Mouse (Mus musculus): ENCODE data around the gene Pth2.
A peak's percentile ranks its signal among the peaks of the same experiment; 100 is the strongest.

Gene Pth2

DNA sequence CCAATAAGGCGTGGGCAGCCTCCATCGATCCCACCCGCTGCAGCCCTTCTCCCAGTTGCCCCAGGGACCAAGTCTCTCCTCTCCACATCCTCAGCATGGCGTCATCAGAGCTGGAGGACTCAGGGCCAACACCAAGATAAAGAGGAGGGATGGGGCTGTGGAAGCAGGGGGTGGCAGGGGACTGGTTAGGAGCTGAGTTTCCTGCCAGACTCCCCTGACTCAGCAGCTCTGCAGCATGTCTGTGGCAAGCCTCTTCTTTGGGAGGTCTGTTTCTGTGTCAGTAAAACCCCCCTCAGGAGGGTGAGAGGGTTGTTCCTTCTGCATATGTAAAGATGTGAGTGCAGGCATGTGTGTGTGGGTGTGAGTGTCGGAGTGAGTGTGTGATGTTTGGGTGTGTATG is 16.2 kb downstream of the Pth2 start:
- DNase-seq (ENCODE audit: low spot score in 2 of 2): no peak

DNA sequence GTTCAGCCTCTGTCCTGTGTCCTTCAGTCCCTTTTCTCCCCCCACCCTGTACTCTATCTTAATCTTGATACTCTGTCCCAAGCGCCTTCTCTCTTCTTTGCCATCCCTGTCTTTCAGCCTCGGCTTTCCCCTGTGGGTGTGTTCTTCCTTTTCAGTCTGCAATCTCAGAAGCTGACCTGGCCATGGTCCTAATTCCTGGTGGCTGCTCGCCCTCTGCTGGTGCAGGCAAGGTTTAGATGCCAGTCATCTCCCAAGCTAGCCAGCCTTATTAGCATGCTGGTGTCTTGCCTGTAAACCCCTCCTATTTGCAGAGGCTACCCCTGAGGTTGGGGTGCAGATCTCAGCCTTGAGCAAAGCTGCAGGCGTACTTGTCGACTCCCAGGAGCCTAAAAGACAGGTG is 17.6 kb downstream of the Pth2 start:
- DNase-seq (ENCODE audit: low spot score in 2 of 2): peak; percentile 44 to 53

DNA sequence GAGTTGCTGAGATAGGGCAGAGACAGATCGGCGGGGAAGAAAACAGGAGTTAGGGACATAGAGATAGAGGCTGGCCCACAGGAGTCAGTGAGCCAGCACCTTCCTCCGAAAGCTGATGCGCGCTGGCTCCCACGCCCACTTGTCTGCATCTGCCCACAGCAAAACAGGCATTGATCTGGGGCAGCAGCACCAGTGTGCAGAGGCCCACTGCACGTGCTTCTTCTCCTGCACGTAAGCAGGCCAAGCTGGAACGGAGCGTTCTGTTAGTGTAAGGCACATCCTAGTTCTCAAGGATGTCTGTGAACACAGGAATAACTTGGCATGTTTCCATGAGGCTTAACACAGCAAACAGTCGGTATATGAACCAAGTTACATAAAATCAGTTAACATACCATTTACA is 18.2 kb downstream of the Pth2 start:
- DNase-seq (ENCODE audit: low spot score in 2 of 2): no peak

DNA sequence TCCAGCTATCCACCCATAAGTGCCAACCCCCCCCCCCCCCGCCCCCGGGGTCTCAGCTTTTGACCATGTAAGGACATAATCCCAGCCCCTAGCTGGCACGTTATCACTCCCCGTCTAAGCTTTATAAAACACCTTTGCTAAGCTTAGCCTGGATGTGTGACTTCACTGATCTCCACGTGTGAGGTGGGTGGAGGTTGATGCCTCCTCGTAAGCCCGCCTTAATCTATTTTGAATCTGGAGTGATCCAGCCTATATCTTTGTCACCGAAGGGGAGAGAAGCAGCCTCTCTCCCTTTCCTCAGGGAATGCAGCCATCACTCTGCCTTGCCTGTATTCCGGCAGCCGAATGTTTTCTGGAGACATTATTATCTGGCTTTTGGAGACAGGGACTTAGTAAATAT is 21.9 kb downstream of the Pth2 start:
- no peak for DNase-seq (ENCODE audit: low spot score in 2 of 2)

DNA sequence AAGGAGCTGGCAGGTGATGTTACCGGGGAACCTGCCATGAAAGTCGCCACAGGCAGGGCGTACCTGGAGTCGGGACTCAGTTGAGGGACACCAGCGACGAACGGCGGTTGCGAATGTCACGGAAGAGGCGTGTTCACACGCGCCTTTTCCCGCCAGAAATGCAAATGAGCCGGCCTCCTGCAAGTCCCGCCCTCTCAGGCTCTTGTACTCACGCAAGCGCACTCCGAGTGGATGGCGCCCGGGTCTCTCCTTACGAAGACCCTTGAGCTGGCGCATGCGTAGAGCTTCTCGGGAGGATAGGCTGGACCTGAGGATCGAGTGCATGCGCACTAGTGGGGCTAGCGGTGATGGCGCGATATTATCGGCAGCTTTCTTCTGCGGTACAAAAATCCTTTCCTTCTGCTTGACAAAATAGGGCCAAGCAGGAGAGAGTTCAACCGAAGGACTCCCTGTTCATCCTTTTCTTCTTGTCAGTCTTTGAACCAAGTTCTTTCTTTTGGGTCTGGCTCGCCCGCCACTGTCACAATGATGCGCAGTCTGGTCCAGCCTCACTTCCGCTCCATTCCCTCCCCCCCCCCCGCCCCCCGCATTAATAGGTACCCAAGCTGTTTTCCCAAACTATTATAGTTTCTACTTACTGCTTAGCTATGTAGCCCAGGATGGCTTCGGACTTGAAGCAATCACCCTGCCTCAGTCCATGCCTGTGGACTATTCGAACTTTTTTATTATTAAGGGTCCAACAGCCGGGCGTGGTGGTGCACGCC is 23.8 kb downstream of the Pth2 start, which contains the start of gene Ccdc155:
Gene Ccdc155, minus strand, starts transcription at position 513 of the 764 bp plus-strand sequence.
- peak; percentile 86 to 89 for DNase-seq (ENCODE audit: low spot score in 2 of 2)

DNA sequence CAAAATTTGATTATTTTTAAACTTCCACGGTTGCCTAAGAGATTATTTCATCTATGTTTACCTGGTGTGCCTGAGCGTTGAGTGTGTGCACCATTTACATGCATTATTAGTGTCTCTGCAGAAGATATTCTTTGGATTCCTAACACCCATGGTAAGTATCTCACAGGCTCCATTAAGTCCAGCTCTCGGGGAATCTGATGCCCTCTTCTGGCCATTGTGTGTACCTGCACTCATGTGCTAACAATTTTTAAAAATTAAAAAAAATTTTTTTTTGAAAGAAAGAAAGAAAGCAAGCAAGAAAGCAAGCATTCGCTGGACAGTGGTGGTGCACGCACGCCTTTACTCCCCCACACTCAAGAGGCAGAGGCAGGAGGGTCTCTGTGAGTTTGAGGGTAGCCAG is 27.5 kb downstream of the Pth2 start:
- DNase-seq (ENCODE audit: low spot score in 2 of 2): no peak

DNA sequence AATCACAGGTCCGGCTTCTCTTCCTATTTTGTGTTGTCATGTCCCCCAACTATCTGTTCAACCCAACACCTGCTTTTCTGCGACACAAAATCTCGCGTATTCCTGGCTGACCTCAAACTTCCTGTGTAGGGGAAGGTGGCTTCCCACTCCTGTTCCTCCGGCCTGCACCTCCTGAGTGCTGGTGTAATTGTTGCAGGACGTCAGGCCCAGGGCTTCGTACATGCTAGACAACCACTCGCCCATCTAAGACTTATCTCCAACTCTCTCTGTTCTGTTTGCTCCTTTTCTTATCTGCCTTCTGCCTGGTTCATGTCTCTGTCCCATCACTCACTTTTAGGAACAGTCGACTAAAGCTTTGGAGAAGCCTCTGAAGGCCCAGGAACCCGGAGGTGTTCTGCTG is 30.3 kb downstream of the Pth2 start:
- DNase-seq (ENCODE audit: low spot score in 2 of 2): no peak

DNA sequence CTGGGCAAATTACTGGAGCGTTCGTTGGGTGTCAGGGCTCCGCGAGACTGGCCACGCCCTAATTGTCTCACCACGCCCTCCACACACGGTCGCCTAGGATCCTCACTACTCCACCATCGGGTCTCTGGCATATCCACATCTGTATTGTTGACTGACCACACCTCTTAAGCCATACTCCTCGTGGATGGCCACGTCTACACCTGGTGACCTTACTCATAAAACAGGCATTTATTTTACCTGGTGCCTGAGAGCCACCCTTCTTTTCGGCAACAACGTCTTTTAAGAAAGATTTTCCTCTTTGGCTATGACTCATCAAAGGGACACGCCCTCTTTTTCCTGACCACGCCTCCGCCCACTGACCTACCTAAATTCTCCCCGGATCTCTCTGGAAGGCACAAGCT is 31.1 kb downstream of the Pth2 start, which contains the start of gene Dkkl1:
Gene Dkkl1, minus strand, starts transcription at position 297 of the 401 bp plus-strand sequence.
- DNase-seq (ENCODE audit: low spot score in 2 of 2): no peak

DNA sequence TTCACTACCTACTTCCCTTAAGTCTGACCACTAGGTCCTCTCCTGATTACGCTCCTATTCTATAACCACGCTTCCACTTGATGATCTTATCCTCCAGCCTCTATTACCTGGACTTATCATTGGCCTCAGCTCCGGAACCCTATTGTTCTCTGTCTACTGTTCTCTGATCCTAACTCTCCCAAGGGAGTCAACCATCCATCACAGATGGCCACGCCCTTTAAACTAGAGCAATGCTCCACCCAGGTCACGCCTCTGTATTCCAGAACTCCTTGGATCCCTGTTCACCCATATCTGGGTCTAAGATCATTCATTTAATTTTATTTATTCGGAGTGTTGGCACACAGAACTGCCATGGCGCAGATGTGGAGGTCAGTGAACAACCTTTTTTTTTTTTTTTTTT is 31.6 kb downstream of the Pth2 start:
- DNase-seq (ENCODE audit: low spot score in 2 of 2): no peak

DNA sequence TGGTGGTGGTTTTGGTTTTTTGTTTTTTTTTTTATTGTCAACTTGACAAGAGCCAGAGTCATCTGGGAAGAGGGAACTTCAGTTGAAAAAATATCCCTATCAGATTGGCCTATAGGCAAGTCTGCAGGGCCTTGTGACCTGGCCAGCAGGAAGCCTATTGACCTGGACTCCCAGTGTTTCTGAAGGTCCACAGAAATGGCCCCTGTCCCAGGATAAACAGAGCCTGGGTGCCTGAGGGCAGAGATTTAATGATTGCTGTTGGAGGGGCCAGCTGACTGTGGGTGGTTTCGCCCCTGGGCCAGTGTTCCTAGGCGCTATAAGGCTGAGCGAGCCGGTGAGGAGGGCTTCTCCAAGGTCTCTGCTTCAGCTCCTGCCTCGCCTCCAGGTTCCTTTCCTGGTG is 32.9 kb downstream of the Pth2 start:
- DNase-seq (ENCODE audit: low spot score in 2 of 2): no peak

DNA sequence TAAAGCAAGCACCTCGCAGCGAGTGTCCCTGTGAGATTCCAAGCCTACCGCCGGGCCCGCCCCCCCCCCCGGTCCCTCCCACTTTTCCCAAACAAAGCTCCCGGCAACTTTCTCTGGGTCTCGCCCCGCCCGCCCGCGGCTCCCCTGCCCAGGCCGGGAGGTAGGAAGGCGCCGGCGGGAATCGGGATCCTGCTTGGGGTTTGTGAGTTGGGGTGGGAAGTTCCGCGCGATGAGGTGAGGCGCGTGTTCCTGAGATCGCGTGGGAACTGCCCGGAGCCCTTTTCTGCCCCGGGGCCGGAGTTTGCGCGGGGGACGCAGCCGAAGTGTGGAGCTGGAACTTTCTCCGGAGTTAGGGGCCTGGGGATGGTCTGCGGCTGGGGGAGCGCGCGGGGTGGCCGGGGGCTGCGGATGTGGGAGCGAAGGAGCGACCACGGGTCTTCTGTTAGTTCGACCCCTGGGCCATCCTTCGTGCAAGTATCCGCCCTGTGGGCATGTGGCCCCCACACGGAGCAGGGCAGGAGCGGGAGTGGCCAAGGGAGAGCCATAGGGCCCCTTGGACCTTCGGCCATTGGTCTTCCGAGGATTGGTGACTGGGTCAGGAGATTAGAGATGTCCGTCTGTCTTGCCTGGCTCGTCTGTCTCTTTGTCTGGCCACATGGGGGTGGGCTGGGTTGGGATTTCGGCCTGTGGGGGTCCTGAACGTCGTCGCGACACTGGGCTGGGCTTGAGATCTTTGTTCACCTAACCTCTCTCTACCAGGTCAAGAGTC is 35.1 kb downstream of the Pth2 start, which contains the start of gene Tead2:
Gene Tead2, plus strand, starts transcription at position 81 of the 769 bp plus-strand sequence.
- no peak for DNase-seq (ENCODE audit: low spot score in 2 of 2)

DNA sequence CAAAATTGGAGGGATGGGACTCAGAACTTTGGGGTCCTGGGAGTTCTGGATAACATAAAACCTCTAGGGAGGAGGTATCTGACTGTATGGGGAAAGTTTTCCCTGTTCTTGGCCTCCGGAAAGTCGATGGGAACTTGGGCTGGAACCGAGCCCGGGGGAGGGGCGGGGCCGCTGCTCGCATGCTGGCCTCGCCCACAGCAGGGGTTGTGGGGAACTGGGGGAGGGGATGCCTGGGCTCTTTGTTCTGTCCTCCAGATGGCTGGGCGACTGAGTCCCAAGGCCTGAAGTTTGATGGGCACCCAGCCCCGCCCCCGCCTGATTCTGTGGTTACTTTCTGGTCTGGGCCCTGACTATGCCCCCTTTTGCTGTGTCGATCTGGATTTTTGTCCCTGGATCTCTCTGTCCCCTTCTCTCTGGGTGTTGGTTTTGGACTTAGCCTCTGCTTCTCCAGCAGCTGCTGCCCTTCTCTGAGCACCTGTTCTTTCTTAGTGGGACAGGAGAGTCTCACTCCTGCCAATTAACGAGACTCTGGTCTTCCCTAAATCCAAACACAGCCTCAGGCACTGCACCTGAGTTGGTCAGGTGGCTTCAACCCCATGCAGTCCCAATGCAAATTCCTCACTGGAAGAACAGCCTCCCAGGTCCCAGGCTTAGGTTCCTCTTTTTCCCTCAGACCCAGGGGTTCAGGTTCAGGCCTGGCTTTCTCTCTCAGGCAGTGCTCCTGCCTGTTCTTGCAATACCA is 35.8 kb downstream of the Pth2 start:
- DNase-seq (ENCODE audit: low spot score in 2 of 2): no peak

DNA sequence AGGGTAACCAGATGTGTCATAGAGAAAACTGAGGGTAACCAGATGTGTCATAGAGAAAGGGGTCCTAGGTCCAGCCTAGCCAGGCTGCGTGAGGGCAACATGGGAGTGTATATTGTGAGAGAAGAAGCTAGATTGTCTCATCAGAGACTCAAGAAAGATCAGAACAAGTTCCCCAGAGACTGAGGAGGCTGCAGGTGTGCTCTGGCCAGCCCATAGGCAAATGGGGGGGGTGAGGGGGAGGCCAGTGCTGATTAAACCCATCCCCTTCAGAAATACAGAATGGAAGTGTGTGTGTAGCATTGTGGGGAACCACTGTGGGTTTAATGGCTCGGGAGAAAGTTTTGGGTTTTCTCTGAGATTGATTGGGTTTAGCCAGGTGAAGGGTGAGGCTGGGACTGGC is 40.9 kb downstream of the Pth2 start:
- no peak for DNase-seq (ENCODE audit: low spot score in 2 of 2)

DNA sequence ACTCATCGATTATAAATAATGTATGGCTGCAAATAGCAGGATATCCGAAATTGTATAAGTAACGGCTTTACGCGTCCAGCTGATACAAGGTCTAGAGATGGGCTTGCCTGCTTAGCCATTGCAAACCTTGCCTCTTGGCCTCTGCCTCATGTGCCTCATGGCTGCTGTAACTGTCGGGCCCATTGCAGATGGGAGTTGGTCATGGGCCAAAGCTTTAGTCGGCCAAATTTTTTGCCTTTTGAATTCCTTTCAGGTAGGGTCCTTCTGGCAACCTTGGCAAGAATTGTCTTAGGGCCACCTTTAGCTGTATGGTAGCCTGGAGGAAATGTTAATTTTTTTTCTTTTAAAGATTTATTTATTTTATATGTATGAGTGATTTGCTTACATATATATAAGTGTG is 44.0 kb downstream of the Pth2 start:
- DNase-seq (ENCODE audit: low spot score in 2 of 2): no peak

DNA sequence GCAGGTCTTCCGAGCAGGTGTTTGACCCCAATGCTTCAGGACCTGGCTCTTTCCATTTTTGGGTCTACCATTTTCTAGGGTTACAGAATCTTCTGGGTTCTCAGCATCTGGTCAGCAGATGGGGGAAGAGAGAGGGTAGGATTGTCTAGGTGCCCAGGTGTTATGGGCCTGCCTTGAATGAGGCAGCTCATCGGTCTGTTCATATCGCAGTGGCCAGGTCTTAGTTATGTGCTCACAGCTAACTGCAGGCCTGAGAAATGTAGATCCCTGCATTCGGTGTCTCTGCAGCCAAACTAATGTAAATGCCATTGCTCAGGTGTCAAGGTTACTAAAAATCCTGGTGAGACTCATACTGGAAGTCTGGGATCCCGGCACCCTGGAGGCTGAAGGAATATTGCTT is 45.6 kb downstream of the Pth2 start:
- no peak for DNase-seq (ENCODE audit: low spot score in 2 of 2)

DNA sequence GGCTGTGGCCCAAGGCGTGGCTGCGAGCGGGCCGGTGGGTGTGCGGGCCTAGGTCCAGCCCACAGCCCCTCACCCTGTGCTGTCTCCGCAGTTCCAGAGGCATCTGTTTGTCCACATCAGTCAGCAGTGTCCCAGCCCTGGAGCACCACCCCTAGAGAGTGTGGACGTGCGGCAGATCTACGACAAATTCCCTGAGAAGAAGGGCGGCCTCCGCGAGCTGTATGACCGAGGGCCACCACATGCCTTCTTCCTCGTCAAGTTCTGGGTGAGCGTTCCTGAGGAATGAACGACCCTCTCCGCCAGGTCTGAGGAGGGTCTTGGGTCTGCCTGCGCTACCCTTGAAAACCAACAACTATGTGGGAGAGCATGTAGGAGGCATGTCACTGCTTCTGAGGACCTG is 47.8 kb downstream of the Pth2 start:
- DNase-seq (ENCODE audit: low spot score in 2 of 2): no peak

DNA sequence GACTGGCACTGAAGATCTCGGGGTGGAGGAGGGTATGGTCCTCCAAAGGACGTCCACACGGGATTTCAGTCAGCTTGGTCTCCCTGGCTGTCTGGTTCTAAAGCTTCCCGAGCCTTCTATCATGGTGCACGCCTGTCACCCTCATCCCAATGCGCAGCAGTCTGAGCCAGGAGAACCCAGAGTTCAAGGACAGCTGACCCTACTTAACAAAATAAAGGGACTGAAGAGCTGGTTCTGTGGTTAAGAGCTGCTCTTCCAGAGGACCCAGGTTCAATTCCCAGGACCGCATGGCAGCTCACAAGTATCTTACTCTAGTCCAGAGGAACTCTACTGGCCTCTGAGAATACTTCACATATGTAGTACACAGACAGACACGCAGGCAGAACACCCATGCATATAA is 48.3 kb downstream of the Pth2 start:
- DNase-seq (ENCODE audit: low spot score in 2 of 2): no peak

DNA sequence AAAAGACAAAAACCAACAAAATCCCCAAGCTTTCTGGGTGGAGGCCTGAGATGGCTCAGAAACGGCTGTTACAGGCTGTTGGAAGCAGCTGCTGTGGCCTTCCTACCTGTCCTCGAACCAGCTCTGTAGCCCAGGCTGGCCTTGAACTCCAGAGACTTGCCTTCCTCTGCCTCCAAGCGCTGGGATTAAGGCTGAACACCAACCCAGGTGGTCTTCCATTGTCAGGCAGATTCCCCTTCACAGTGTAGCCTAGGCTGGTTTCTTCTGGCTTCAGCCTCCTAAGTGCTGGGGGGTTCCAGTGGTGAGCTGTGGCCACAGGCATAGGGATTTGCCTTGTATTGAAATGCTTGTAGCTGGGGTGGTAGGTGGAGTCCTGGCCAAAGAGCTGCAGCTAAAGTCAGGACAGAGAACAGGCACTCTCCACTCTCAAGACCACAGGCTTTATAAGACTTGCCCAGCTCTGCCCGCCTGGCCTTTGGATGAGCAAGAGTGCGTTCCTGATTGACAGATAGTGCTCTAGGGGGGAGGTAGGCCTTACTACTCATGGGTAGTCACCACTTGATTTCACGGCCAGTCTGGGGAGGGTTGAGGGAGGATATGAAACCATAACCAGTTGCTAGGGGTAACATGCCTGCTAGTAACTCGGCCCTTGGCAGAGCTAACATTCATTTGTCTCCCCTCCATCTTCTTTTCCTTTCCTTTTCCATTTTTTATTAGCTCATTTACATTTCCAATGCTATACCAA is 48.8 kb downstream of the Pth2 start:
- DNase-seq (ENCODE audit: low spot score in 2 of 2): no peak

DNA sequence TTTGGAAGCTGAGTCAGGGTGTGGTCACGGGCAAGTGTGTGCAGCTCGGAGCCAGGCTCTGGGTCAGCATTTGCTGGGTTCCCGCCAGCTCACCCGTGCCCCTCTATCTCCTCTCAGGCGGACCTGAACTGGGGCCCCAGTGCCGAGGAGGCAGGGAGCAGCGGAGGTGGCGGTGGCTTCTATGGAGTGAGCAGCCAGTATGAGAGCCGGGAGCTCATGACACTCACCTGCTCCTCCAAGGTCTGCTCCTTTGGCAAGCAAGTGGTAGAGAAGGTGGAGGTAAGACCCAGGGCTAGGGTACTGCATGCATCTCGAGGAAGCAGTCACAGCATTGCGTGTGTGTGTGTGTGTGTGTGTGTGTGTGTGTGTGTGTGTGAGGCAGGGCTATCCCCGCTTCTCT is 50.4 kb downstream of the Pth2 start:
- DNase-seq (ENCODE audit: low spot score in 2 of 2): no peak

Measured in frontal cortex, postnatal 14 days (tissue).